Mouse (Mus musculus): ENCODE measurements around the gene Ube2b.

DNA sequence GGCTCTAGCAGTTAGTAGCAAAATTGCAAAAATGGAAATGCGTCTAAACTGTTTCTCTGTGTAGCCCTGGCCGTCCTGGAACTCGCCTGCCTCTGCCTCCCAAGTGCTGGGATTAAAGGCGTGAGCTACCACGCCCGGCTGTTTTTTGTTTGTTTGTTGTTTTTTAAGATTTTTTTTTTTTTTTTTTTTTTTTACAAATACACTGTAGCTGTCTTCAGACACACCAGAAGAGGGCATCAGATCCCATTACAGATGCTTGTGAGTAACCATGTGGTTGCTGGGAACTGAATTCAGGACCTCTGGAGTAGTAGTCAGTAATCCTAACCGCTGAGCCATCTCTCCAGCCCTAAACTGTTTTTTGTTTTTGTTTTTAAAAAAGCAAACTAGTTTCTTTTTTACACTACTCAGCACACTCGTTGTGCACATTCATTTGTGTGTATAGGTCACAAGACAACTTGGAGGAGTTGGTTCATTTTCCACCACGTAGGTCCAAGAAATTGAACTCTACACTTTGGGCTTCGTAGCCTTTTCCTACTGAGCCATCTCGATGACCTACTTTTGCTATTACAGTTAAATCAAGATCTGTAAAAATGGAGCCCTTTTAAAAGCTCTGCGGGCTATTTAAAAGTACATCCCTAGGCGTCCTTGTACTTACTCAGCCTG is 2.4 kb upstream of the Ube2b start:
- TF ChIP-seq EP300 (IDR thresholded peaks at IDR 0.05; ENCODE audit: low read depth), result no peak
- TF ChIP-seq CTCF (IDR thresholded peaks at IDR 0.05; ENCODE audit: low read depth), result no peak
